Mouse (Mus musculus): ENCODE data around the gene Trim63.

DNA sequence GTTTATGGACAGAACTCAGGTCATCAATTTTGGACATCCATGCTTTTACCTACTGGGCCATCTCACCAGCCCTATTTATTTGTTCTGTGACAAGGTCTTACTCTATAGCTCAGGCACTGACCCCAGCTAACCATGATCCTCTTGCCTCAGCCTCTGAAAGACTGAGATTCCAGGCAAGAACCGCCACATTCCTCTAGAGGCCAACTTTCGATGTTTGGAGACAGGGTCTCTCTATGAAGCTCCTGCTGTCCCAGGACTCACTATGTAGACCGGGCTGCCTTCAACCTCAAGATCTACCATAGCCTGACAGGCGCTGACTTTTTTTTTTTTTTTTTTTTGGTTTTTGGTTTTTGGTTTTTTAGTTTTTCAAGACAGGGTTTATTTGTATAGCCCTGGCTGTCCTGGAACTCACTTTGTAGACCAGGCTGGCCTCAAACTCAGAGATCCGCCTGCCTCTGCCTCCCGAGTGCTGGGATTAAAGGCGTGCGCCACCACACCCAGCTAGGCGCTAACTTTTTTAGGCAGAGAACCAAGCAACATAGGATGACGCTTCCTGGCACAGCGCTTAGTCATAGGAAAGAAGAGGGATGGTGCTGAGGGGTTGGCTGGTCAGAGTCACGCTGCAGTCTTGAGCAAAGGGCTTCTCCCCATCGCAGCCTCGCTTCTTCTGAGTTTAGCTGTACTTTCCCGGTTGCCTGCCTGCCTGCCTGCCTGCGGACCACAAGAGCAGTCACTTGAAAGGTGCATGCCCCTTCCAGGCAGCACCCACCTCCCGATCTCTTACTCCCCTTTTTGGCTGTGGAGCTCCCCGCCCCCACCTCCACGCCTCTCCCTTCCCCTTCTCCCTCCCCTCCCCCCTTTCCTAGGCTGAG, 16.1 kb upstream of the Trim63 start:
- no peak for TF ChIP-seq USF1 (IDR thresholded peaks at IDR 0.05; ENCODE audit: low read depth)
- TF ChIP-seq MAX (IDR thresholded peaks at IDR 0.05; ENCODE audit: low read depth) = no peak
- TF ChIP-seq REST (IDR thresholded peaks at IDR 0.05; ENCODE audit: insufficient read depth, insufficient read length) = no peak
- TF ChIP-seq POLR2A (IDR thresholded peaks at IDR 0.05; ENCODE audit: insufficient read length, low read depth) = no peak
- TF ChIP-seq E2F4 (IDR thresholded peaks at IDR 0.05; ENCODE audit: insufficient read depth) = no peak
- TF ChIP-seq MYOG (IDR thresholded peaks at IDR 0.05; ENCODE audit: control insufficient read depth in 1 of 3, insufficient read depth in 1 of 3, insufficient read length in 2 of 3, low read depth in 2 of 3) = no peak
- no peak for TF ChIP-seq POLR2AphosphoS2 (IDR thresholded peaks at IDR 0.05; ENCODE audit: insufficient read length, low read depth)
- TF ChIP-seq TCF12 (IDR thresholded peaks at IDR 0.05; ENCODE audit: insufficient read depth, poor library complexity, severe bottlenecking) = no peak
- no peak for TF ChIP-seq MYOD1 (IDR thresholded peaks at IDR 0.05; ENCODE audit: control insufficient read depth in 1 of 3, insufficient read length in 2 of 3, low read depth in 2 of 3)
- no peak for TF ChIP-seq CEBPB (IDR thresholded peaks at IDR 0.05; ENCODE audit: insufficient read depth, poor library complexity, severe bottlenecking)
